Mouse (Mus musculus) heart, postnatal 0 days (tissue): ENCODE data around the gene Ank2.

Experiments used
- CTCF ChIP-seq: IDR thresholded peaks from 2 replicates; pipeline ENCODE4 v1.5.1; 2016; ENCODE audit warnings: antibody characterized with exemption, control low read depth, low read depth
- EP300 ChIP-seq: IDR thresholded peaks from 2 replicates; pipeline ENCODE4 v1.6.1; 2016; ENCODE audit warnings: antibody characterized with exemption, low read depth

GRCm38 (mm10) chr3:127397774-127398173, 101.4 kb downstream of the Ank2 start:
- TF ChIP-seq CTCF: no peak
- TF ChIP-seq EP300: no peak
